Mouse (Mus musculus) liver, embryonic 15.5 days (tissue): ENCODE measurements around the gene Eif3d. TPM values are rescaled to one million over a fixed set of nuclear protein-coding genes. Genes with fewer than 3 reads are reported as not detected.

ENCODE experiments used
- ATAC-seq: fragments of 200-750 bp; cut with Nextera tagmentation; 2 replicates; pipeline ENCODE4 v1.8.0; 2017; ENCODE audit warnings: moderate number of reproducible peaks, mild to moderate bottlenecking, moderate library complexity; ENCODE audit not compliant: insufficient read depth
- H3K27ac ChIP-seq: fragments of 300-500 bp; sonication (generic); replicated peaks from 2 replicates; pipeline ENCODE4 v1.5.1; 2015; ENCODE audit warnings: mild to moderate bottlenecking, inconsistent platforms
- H3K27me3 ChIP-seq: fragments of 300-500 bp; sonication (generic); 2 replicates; pipeline ENCODE4 v1.6.1; 2015; ENCODE audit warnings: mild to moderate bottlenecking, inconsistent platforms
- H3K36me3 ChIP-seq: fragments of 300-500 bp; sonication (generic); replicated peaks from 2 replicates; pipeline ENCODE4 v1.6.1; 2015; ENCODE audit warnings: moderate library complexity, mild to moderate bottlenecking, inconsistent platforms
- H3K4me1 ChIP-seq: fragments of 300-500 bp; sonication (generic); replicated peaks from 2 replicates; pipeline ENCODE4 v1.6.1; 2015; ENCODE audit warnings: inconsistent platforms
- H3K4me2 ChIP-seq: fragments of 300-500 bp; sonication (generic); 2 replicates; pipeline ENCODE4 v1.6.1; 2015; ENCODE audit warnings: moderate library complexity, mild to moderate bottlenecking, inconsistent platforms
- H3K4me3 ChIP-seq: fragments of 300-500 bp; sonication (generic); replicated peaks from 2 replicates; pipeline ENCODE4 v1.5.1; 2015; ENCODE audit warnings: mild to moderate bottlenecking, inconsistent platforms
- H3K9ac ChIP-seq: fragments of 300-500 bp; sonication (generic); 2 replicates; pipeline ENCODE4 v1.6.1; 2015; ENCODE audit warnings: moderate library complexity, mild to moderate bottlenecking, inconsistent platforms
- H3K9me3 ChIP-seq: fragments of 300-500 bp; sonication (generic); replicated peaks from 2 replicates; pipeline ENCODE4 v1.6.1; 2016; ENCODE audit warnings: inconsistent platforms
- WGBS: fragments of 180-500 bp; shearing (Covaris S2); methylation state at CpG from one replicate; pipeline ENCODE4 v1.1.7; 2015; ENCODE audit warnings: mixed read lengths; ENCODE audit not compliant: insufficient replicate concordance; 5-methylcytosine and 5-hydroxymethylcytosine counted together
- polyA plus RNA-seq: library from polyadenylated mRNA; unstranded; fragments of >200 nt; fragmentation: Nextera tagmentation; extraction: Ambion mirVana; gene quantifications from 2 replicates; pipeline ENCODE4 v1.2.1, GENCODE M21; 2015

Gene Eif3d
- polyA plus RNA-seq, 1 experiment from 2014 or later: 142 TPM

GRCm38 (mm10) chr15:77974165-77974841 lies 3.7 kb upstream of the Eif3d start:
- Histone ChIP-seq H3K9ac (peak overlapping the region; percentile 58), H3K9me3 (no peaks in the 10 kb centered on the region), H3K4me1 (peaks cover 76% of the 10 kb centered on the region), H3K4me3 (peak overlapping the region; percentile 39), H3K36me3 (peaks cover 2% of the 10 kb centered on the region; the same call in 1 of the 2 replicates), H3K27me3 (peaks cover 4% of the 10 kb centered on the region; the same call in 1 of the 2 replicates), H3K4me2 (peak overlapping the region; percentile 67), H3K27ac (peak overlapping the region; percentile 94)
- 29% methylated on average over 6 of the region's 6 CpGs for WGBS
- ATAC-seq: peak; percentile 85

GRCm38 (mm10) chr15:77969940-77970469 lies 608 bp downstream of the Eif3d start:
- WGBS: 0% methylated on average over 15 of the region's 15 CpGs
- H3K36me3 ChIP-seq: peaks cover 45% of the 10 kb centered on the region
- no peak; the same call in 1 of the 2 replicates for ATAC-seq
- no peaks in the 10 kb centered on the region for H3K9me3 ChIP-seq
- peaks cover 87% of the 10 kb centered on the region for H3K4me1 ChIP-seq
- H3K9ac ChIP-seq: peak overlapping the region; percentile 90
- H3K27ac ChIP-seq: peak overlapping the region; percentile 99
- peak overlapping the region; percentile 87 for H3K4me2 ChIP-seq
- no peaks in the 10 kb centered on the region for H3K27me3 ChIP-seq
- H3K4me3 ChIP-seq: peak overlapping the region; percentile 83

- 20% methylated on average over 9 of the region's 9 CpGs for WGBS
- H3K27me3 ChIP-seq: no peaks in the 10 kb centered on the region
- peaks cover 66% of the 10 kb centered on the region for H3K4me1 ChIP-seq
- ATAC-seq: peak; percentile 91
- peaks cover 94% of the 10 kb centered on the region for H3K36me3 ChIP-seq
- H3K27ac ChIP-seq: peak overlapping the region; percentile 89
- H3K4me3 ChIP-seq: no peak overlapping the region
- no peak overlapping the region for H3K9ac ChIP-seq
- no peaks in the 10 kb centered on the region for H3K9me3 ChIP-seq
- peak overlapping the region; percentile 25 for H3K4me2 ChIP-seq
These were observed 5.5 kb downstream of the Eif3d start for GRCm38 (mm10) chr15:77965117-77965528.

GRCm38 (mm10) chr15:77962447-77962846 lies 8.2 kb downstream of the Eif3d start:
- whole genome bisulfite sequencing: 90% methylated on average over 5 of the region's 5 CpGs
- ATAC-seq: no peak
- H3K36me3 ChIP-seq: peaks cover 97% of the 10 kb centered on the region
- H3K9me3 ChIP-seq: no peaks in the 10 kb centered on the region
- H3K4me3 ChIP-seq: no peak overlapping the region
- H3K27ac ChIP-seq: no peak overlapping the region
- peaks cover 53% of the 10 kb centered on the region for H3K4me1 ChIP-seq
- H3K4me2 ChIP-seq: no peak overlapping the region
- H3K27me3 ChIP-seq: 0 out of 2 replicates have a peak, but pooled peaks cover 1% of the 10 kb centered on the region
- H3K9ac ChIP-seq: no peak overlapping the region

- peaks cover 19% of the 10 kb centered on the region for H3K27me3 ChIP-seq
- H3K4me1 ChIP-seq: peaks cover 53% of the 10 kb centered on the region
- H3K9me3 ChIP-seq: no peaks in the 10 kb centered on the region
- no peak overlapping the region for H3K4me2 ChIP-seq
- no peak for ATAC-seq
- H3K4me3 ChIP-seq: no peak overlapping the region
- H3K36me3 ChIP-seq: peaks cover 79% of the 10 kb centered on the region
- 85% methylated on average over 6 of the region's 6 CpGs for WGBS
- no peak overlapping the region for H3K9ac ChIP-seq
- no peak overlapping the region for H3K27ac ChIP-seq
These were observed 9.9 kb downstream of the Eif3d start for GRCm38 (mm10) chr15:77960693-77961092.

- 52% methylated on average over 3 of the region's 3 CpGs for WGBS
- no peak overlapping the region for H3K27ac ChIP-seq
- H3K36me3 ChIP-seq: peaks cover 53% of the 10 kb centered on the region
- H3K9ac ChIP-seq: no peak overlapping the region
- no peak overlapping the region for H3K4me2 ChIP-seq
- peaks cover 37% of the 10 kb centered on the region for H3K4me1 ChIP-seq
- no peak overlapping the region for H3K4me3 ChIP-seq
- ATAC-seq: no peak
- H3K9me3 ChIP-seq: no peaks in the 10 kb centered on the region
- H3K27me3 ChIP-seq: peaks cover 35% of the 10 kb centered on the region
These were observed 12.5 kb downstream of the Eif3d start for GRCm38 (mm10) chr15:77958071-77958470.

- WGBS: 39% methylated on average over 5 of the region's 5 CpGs
- Histone ChIP-seq H3K27me3 (peaks cover 35% of the 10 kb centered on the region), H3K9me3 (no peaks in the 10 kb centered on the region)
These were observed 13.0 kb downstream of the Eif3d start for GRCm38 (mm10) chr15:77957625-77958024.

GRCm38 (mm10) chr15:77956404-77956901 lies 14.2 kb downstream of the Eif3d start, which contains the start of gene Foxred2:
Gene Foxred2, minus strand, starts transcription at chr15:77956722.
- Histone ChIP-seq H3K36me3 (peaks cover 37% of the 10 kb centered on the region), H3K4me1 (peaks cover 36% of the 10 kb centered on the region), H3K9ac (peak within 1 kb of the TSS; percentile 51), H3K9me3 (no peaks in the 10 kb centered on the region), H3K4me2 (peak within 1 kb of the TSS; percentile 86), H3K4me3 (peak within 1 kb of the TSS; percentile 57), H3K27me3 (peaks cover 35% of the 10 kb centered on the region), H3K27ac (no peak within 1 kb of the TSS)
- peak; percentile 80 for ATAC-seq
- 1% methylated on average over 39 of the region's 39 CpGs for WGBS

More at GRCm38 (mm10) chr15:77957625-77958024, 13.0 kb downstream of the Eif3d start:
- peaks cover 36% of the 10 kb centered on the region for H3K4me1 ChIP-seq
- peaks cover 49% of the 10 kb centered on the region for H3K36me3 ChIP-seq
- ATAC-seq: no peak
- H3K27ac ChIP-seq: no peak overlapping the region
- H3K4me2 ChIP-seq: no peak overlapping the region
- H3K4me3 ChIP-seq: no peak overlapping the region
- H3K9ac ChIP-seq: no peak overlapping the region

- 18% methylated on average over 52 of the region's 52 CpGs for WGBS
- H3K27me3 ChIP-seq: peaks cover 35% of the 10 kb centered on the region
- peak overlapping the region; percentile 57 for H3K4me3 ChIP-seq
- ATAC-seq: peak; percentile 11; the same call in 1 of the 2 replicates
- peak overlapping the region; percentile 86 for H3K4me2 ChIP-seq
- H3K9ac ChIP-seq: peak overlapping the region; percentile 51
- peaks cover 30% of the 10 kb centered on the region for H3K36me3 ChIP-seq
- no peaks in the 10 kb centered on the region for H3K9me3 ChIP-seq
- H3K4me1 ChIP-seq: peaks cover 36% of the 10 kb centered on the region
- no peak overlapping the region for H3K27ac ChIP-seq
These were observed 14.9 kb downstream of the Eif3d start for GRCm38 (mm10) chr15:77955440-77956403.

- no peak overlapping the region for H3K27ac ChIP-seq
- H3K9me3 ChIP-seq: no peaks in the 10 kb centered on the region
- H3K27me3 ChIP-seq: peaks cover 35% of the 10 kb centered on the region
- H3K9ac ChIP-seq: no peak overlapping the region
- no peak for ATAC-seq
- H3K36me3 ChIP-seq: peaks cover 16% of the 10 kb centered on the region
- H3K4me3 ChIP-seq: no peak overlapping the region
- peaks cover 36% of the 10 kb centered on the region for H3K4me1 ChIP-seq
- no peak overlapping the region for H3K4me2 ChIP-seq
- 68% methylated on average over 2 of the region's 2 CpGs for WGBS
These were observed 16.3 kb downstream of the Eif3d start for GRCm38 (mm10) chr15:77954362-77954761.
